Mouse (Mus musculus) heart, adult 2 months (tissue): Measurements from ENCODE around the gene Sf3a3.
A peak's percentile ranks its signal among the peaks of the same experiment; 100 is the strongest.

Experiments used
- CTCF ChIP-seq: fragments of 200-600 bp; IDR thresholded peaks from 2 replicates; pipeline ENCODE4 v1.8.1; 2022; ENCODE audit warnings: antibody characterized with exemption, mild to moderate bottlenecking, moderate library complexity
- EP300 ChIP-seq: fragments of 200-500 bp; IDR thresholded peaks from 2 replicates; pipeline ENCODE4 v1.6.1; 2011; ENCODE audit warnings: low read depth, low read length, control low read depth; ENCODE audit not compliant: insufficient read depth
- POLR2A ChIP-seq: fragments of 200-500 bp; IDR thresholded peaks from 2 replicates; pipeline ENCODE4 v1.6.1; 2011; ENCODE audit warnings: mild to moderate bottlenecking, low read depth, low read length, control low read depth; ENCODE audit not compliant: insufficient read depth

GRCm38 (mm10) chr4:124675037-124675436 is 39.5 kb upstream of the Sf3a3 start:
- peak; percentile 89 for TF ChIP-seq CTCF
- no peak for TF ChIP-seq POLR2A
- no peak for TF ChIP-seq EP300
